Mouse (Mus musculus) forebrain, postnatal 0 days (tissue): ENCODE data around the gene 1700030J22Rik. TPM values are rescaled to one million over a fixed set of nuclear protein-coding genes. Genes with fewer than 3 reads are reported as not detected.

ENCODE experiments used
- ATAC-seq: fragments of 200-750 bp; cut with Nextera tagmentation; 2 replicates; pipeline ENCODE4 v1.8.0; 2017; ENCODE audit warnings: mild to moderate bottlenecking, moderate library complexity
- DNase-seq: peaks from one replicate; pipeline ENCODE4 v3.0.0-alpha.2; 2015
- H3K27ac ChIP-seq: fragments of 300-500 bp; sonication (generic); 2 replicates; pipeline ENCODE4 v1.5.1; 2014; ENCODE audit warnings: low read depth, mild to moderate bottlenecking, antibody characterized with exemption, low read length, moderate library complexity, mixed read lengths
- H3K27me3 ChIP-seq: fragments of 300-500 bp; sonication (generic); 2 replicates; pipeline ENCODE4 v1.6.1; 2014; ENCODE audit warnings: mild to moderate bottlenecking, low read length, mixed read lengths; ENCODE audit not compliant: insufficient read depth
- H3K36me3 ChIP-seq: fragments of 300-500 bp; sonication (generic); 2 replicates; pipeline ENCODE4 v1.6.1; 2014; ENCODE audit warnings: mild to moderate bottlenecking, moderate library complexity; ENCODE audit not compliant: insufficient read depth
- H3K4me1 ChIP-seq: fragments of 300-500 bp; sonication (generic); 2 replicates; pipeline ENCODE4 v1.6.1; 2014; ENCODE audit warnings: antibody characterized with exemption; ENCODE audit not compliant: insufficient read depth
- H3K4me2 ChIP-seq: fragments of 300-500 bp; sonication (generic); 2 replicates; pipeline ENCODE4 v1.6.1; 2014; ENCODE audit warnings: low read depth, mild to moderate bottlenecking, moderate library complexity
- H3K4me3 ChIP-seq: fragments of 300-500 bp; sonication (generic); 2 replicates; pipeline ENCODE4 v1.5.1; 2014; ENCODE audit warnings: low read depth, low read length, mixed read lengths
- H3K9ac ChIP-seq: fragments of 300-500 bp; sonication (generic); 2 replicates; pipeline ENCODE4 v1.6.1; 2014; ENCODE audit warnings: mild to moderate bottlenecking
- H3K9me3 ChIP-seq: fragments of 300-500 bp; sonication (generic); 2 replicates; pipeline ENCODE4 v1.6.1; 2016; ENCODE audit warnings: low read length
- CTCF ChIP-seq: sonication (generic); IDR thresholded peaks from 2 replicates; pipeline ENCODE4 v1.5.1; 2016; ENCODE audit warnings: antibody characterized with exemption, control low read depth, low read depth
- WGBS: fragments of 180-500 bp; shearing (Covaris S2); extraction: QIAGEN DNeasy Blood & Tissue Kit; methylation state at CpG from one replicate; pipeline ENCODE4 v1.1.7; 2014; 5-methylcytosine and 5-hydroxymethylcytosine counted together
- polyA plus RNA-seq: library from polyadenylated mRNA; unstranded; fragments of >200 nt; fragmentation: Nextera tagmentation; extraction: Ambion mirVana; gene quantifications from 2 replicates; pipeline ENCODE4 v1.2.1, GENCODE M21; 2015
- total RNA-seq: library from RNA; depleted of rRNA; stranded (reverse); fragments of >200 nt; gene quantifications from 2 replicates; pipeline ENCODE4 v1.2.3, GENCODE M21; 2014

Gene 1700030J22Rik
- total and polyA plus RNA-seq, 2 experiments from 2014 or later: 6.5 to 7.9 TPM

DNA sequence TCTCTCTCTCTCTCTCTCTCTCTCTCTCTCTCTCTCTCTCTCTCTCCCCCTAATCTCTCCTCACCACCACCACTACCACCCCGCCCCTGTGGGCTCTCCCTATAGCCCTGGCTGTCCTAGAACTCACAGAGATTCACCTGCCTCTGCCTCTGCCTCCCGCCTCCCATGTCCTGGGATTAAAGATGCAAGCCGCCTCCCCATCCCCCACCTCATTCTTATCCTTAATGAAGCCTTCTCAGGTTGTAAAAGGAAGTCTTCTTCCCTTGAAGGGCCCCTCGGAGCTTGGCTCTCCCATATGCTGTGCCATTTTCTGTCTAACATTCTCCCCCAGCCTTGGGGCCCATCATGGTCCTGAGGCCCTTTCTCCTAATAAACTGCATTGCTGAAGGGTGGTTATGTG, 36.9 kb upstream of the 1700030J22Rik start:
- H3K4me2 ChIP-seq: no peak overlapping the region
- H3K4me3 ChIP-seq: no peak overlapping the region
- DNase-seq: no peak
- no peak for ATAC-seq
- H3K9me3 ChIP-seq: no peaks in the 10 kb centered on the region
- no peaks in the 10 kb centered on the region for H3K27me3 ChIP-seq
- 63% methylated on average over 4 of the region's 4 CpGs for WGBS
- TF ChIP-seq CTCF: no peak
- no peaks in the 10 kb centered on the region for H3K36me3 ChIP-seq
- no peak overlapping the region for H3K9ac ChIP-seq
- no peaks in the 10 kb centered on the region for H3K4me1 ChIP-seq
- no peak overlapping the region for H3K27ac ChIP-seq

DNA sequence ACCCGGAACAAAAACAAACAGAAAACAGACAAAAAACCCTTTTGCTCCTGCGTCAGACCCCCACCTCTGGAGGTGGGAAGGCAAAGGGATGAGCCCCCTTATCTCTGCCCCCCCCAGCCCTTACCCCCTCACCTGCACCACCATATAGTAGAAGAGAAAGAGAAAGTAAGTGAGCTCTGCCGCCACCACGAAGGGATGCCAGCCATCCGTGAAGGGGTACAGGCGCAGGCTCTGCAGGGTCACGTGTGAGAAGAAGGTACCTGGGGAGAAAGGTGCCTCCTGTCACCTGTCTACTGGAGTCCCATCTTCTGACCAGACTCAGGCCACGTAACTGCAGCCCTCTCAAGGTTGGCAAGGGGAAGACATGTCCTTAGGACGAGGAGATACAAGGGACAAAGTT, 32.6 kb upstream of the 1700030J22Rik start:
- no peaks in the 10 kb centered on the region for H3K36me3 ChIP-seq
- H3K27me3 ChIP-seq: no peaks in the 10 kb centered on the region
- H3K9ac ChIP-seq: no peak overlapping the region
- DNase-seq: no peak
- H3K4me2 ChIP-seq: no peak overlapping the region
- no peak overlapping the region for H3K4me3 ChIP-seq
- no peak overlapping the region for H3K27ac ChIP-seq
- 88% methylated on average over 9 of the region's 9 CpGs for WGBS
- ATAC-seq: no peak
- no peaks in the 10 kb centered on the region for H3K9me3 ChIP-seq
- H3K4me1 ChIP-seq: no peaks in the 10 kb centered on the region
- TF ChIP-seq CTCF: no peak

DNA sequence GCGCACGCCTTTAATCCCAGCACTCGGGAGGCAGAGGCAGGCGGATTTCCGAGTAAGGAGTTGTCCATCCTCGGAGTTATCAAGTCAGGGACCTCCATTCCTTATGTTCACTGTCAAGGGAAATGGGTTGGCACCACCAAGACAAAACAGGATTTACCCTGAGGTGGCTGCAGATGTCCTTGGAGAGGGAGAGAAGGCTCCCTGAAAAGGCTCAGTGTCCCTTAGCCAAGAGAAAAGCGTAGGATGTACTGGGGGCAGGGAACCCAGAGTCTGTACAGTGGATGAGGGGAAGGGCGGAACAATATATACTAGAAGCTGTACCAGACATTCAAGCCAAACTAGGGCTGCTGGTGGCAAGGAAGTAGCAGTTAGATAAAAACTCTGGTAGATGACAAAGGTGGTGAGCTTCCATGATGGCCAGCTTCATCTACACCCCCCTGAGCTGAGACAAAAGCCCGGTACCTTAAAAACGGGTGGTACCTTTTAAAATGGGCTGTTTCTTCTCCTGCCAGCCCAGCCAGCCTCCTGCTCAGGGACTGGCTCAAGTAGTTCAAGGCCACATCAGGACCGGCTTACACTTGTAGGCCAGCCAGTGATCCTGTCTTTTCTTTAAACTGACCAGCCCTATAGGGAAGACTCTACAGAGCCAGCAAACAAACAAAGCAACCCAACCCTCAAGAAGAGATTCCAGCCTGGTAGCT, 15.4 kb upstream of the 1700030J22Rik start:
- H3K4me2 ChIP-seq: peak overlapping the region; percentile 86
- H3K9ac ChIP-seq: peak overlapping the region; percentile 40; the same call in 1 of the 2 replicates
- no peaks in the 10 kb centered on the region for H3K9me3 ChIP-seq
- H3K36me3 ChIP-seq: no peaks in the 10 kb centered on the region
- WGBS: 60% methylated on average over 11 of the region's 11 CpGs
- DNase-seq: no peak
- no peaks in the 10 kb centered on the region for H3K27me3 ChIP-seq
- no peak for ATAC-seq
- H3K4me3 ChIP-seq: peak overlapping the region; percentile 66
- no peak for TF ChIP-seq CTCF
- peaks cover 9% of the 10 kb centered on the region; the same call in 1 of the 2 replicates for H3K4me1 ChIP-seq
- no peak overlapping the region for H3K27ac ChIP-seq

DNA sequence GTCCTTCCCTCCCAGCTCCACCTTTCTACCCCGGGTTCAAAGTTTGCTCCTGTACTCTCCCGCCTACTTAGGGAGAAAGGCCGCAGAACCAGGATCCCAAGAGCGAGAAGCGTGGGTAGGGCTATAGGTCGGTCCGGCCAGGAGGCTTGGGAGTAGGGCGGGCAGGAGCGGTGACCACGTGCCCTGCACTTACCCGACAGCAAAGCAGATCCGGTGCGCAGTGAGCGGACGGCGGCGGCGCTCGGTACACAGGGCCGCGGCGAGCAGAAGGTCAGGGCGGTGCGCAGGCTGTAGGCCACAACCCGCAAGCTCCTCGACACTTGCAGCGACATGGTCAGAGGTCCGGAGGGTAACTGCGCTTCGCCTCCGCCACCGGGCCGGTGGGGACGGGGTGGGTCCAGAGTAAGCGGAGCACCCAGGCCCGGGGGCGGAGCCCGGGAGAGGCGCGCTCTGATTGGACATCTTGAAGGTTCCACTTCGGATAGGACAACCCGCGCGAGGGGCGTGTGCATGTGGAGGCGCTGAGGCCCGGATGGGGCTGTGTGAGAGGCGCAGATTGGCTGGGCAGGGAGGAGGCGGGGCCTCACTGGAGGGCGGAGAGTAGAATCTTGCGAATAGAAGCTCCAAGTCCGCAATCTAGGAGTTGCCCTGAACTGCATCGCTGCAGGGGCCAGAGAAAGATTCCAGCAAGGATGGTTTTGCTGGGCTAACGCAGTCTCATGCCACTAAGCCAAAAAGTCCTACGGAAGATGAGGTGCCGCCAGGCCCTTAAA, 14.5 kb upstream of the 1700030J22Rik start, which contains the start of gene Gcsh:
Gcsh (minus strand) TSS at position 443 of the 773 bp plus-strand sequence.
- ATAC-seq: peak; percentile 100
- Histone ChIP-seq H3K4me1 (peaks cover 9% of the 10 kb centered on the region; the same call in 1 of the 2 replicates), H3K36me3 (no peaks in the 10 kb centered on the region), H3K4me2 (peak within 1 kb of the TSS; percentile 86), H3K4me3 (peak within 1 kb of the TSS; percentile 66), H3K9ac (peak within 1 kb of the TSS; percentile 58), H3K27ac (0 out of 2 replicates have a peak within 1 kb of the TSS, but pooled peaks have one; percentile 29), H3K27me3 (no peaks in the 10 kb centered on the region), H3K9me3 (no peaks in the 10 kb centered on the region)
- DNase-seq: peak; percentile 97
- 1% methylated on average over 56 of the region's 56 CpGs for WGBS
- TF ChIP-seq CTCF: no peak

DNA sequence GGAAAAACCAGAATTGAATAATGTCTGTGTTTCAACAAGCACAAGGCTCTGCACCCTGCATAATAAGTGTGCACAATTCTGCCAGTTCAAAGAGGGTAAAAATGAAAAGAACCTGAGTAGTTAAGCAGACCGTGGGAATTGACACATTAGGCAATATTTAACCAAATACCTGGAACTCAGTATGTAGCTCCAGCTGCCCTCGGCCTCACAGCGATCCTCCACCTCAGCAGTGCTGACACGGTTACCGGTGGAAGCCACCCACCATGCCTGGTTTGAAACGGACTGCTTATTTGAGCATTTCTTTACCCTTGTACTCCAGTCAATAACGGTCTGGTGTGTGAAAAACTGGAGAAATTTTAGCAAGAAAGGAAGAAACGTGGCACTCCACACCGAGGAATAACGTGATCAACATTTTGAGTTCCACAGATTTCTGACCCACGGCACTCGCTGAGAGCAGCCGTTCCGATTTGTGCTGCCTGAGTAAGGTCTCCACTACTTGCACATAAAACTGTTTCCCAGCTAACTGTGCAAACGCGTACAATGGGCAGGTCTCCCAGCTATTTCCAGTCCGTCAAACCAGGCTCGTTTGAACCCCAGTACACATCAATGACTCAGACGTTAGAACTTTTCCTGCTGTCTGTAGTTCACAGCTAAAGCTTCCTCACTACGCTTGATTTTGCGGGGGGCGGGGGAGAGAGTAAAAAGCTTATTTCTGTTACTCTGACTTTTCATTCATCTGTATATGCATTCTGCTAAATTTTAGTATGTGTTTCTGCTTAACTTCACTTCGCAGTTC, 13.6 kb upstream of the 1700030J22Rik start:
- Histone ChIP-seq H3K27me3 (no peaks in the 10 kb centered on the region), H3K9me3 (no peaks in the 10 kb centered on the region), H3K4me2 (peak overlapping the region; percentile 86), H3K4me1 (peaks cover 9% of the 10 kb centered on the region; the same call in 1 of the 2 replicates), H3K4me3 (peak overlapping the region; percentile 66), H3K27ac (no peak overlapping the region), H3K9ac (peak overlapping the region; percentile 58), H3K36me3 (no peaks in the 10 kb centered on the region)
- TF ChIP-seq CTCF: no peak
- DNase-seq: no peak
- ATAC-seq: no peak
- WGBS: 4% methylated on average over 23 of the region's 23 CpGs

DNA sequence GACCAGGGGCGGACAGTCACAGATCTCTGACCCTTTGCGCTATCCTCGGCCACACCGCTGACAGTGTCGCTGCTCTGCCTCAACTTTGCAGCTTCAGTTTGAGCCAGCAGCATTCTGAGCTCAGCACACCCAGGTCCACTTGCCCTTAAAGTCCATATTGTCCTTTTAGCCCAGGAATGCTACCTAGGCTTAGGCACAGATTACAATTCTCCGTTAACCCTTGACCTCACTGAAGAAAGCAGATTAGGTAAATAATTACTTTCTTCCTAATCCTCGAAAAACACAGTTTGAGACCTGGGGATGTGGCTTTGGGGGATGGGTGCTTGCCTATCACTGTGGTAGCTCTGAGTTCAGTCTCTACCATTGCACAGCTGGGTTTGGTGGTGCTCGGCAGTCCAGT, 12.5 kb upstream of the 1700030J22Rik start:
- Histone ChIP-seq H3K9ac (no peak overlapping the region), H3K4me3 (no peak overlapping the region), H3K36me3 (no peaks in the 10 kb centered on the region), H3K4me1 (peaks cover 9% of the 10 kb centered on the region; the same call in 1 of the 2 replicates), H3K4me2 (no peak overlapping the region), H3K9me3 (no peaks in the 10 kb centered on the region), H3K27me3 (no peaks in the 10 kb centered on the region), H3K27ac (no peak overlapping the region)
- no peak for TF ChIP-seq CTCF
- 77% methylated on average over 8 of the region's 8 CpGs for whole genome bisulfite sequencing
- DNase-seq (no peak), ATAC-seq (no peak)
